Mouse (Mus musculus) MEL (cell line): ENCODE measurements around the gene Zbtb46.

Source experiments
- CHD2 ChIP-seq: IDR thresholded peaks from 2 replicates; pipeline ENCODE4 v1.6.1; 2011; ENCODE audit warnings: low read length, improper control_type of control experiment
- CTCF ChIP-seq, 3 experiments: IDR thresholded peaks in 2 of 3; conservative IDR thresholded peaks in 1 of 3; 2 replicates each; pipeline ENCODE4 v1.5.1; 2011 to 2012; ENCODE audit warnings: low read length in 3 of 3, low read depth in 2 of 3, mild to moderate bottlenecking in 2 of 3, improper control_type of control experiment in 1 of 3, inconsistent platforms in 1 of 3, mixed read lengths in 1 of 3, moderate library complexity in 1 of 3; ENCODE audit not compliant: control insufficient read depth in 1 of 3, insufficient read depth in 1 of 3, poor library complexity in 1 of 3, severe bottlenecking in 1 of 3
- ELF1 ChIP-seq: IDR thresholded peaks from 2 replicates; pipeline ENCODE4 v1.6.1; 2014; ENCODE audit warnings: low read depth, mild to moderate bottlenecking, inconsistent platforms, low read length, improper control_type of control experiment, moderate library complexity
- EP300 ChIP-seq, 2 experiments: IDR thresholded peaks; 2 replicates each; pipeline ENCODE4 v1.6.1; 2011; ENCODE audit warnings: improper control_type of control experiment in 2 of 2, low read length in 2 of 2, low read depth in 1 of 2, mild to moderate bottlenecking in 1 of 2
- ETS1 ChIP-seq: IDR thresholded peaks from 2 replicates; pipeline ENCODE4 v1.6.1; 2012; ENCODE audit warnings: low read depth, mild to moderate bottlenecking, inconsistent platforms, low read length, improper control_type of control experiment, moderate library complexity
- MAZ ChIP-seq: IDR thresholded peaks from 2 replicates; pipeline ENCODE4 v1.6.1; 2012; ENCODE audit warnings: low read depth, mild to moderate bottlenecking, inconsistent platforms, low read length, improper control_type of control experiment
- MEF2A ChIP-seq: IDR thresholded peaks from 2 replicates; pipeline ENCODE4 v1.6.1; 2014; ENCODE audit warnings: low read depth, mild to moderate bottlenecking, inconsistent platforms, low read length, improper control_type of control experiment; ENCODE audit not compliant: poor library complexity, insufficient replicate concordance, severe bottlenecking; ENCODE audit errors: extremely low read depth
- MYC ChIP-seq: IDR thresholded peaks from 2 replicates; pipeline ENCODE4 v1.6.1; 2011; ENCODE audit warnings: low read depth, mild to moderate bottlenecking, low read length, improper control_type of control experiment, moderate library complexity
- NELFE ChIP-seq: IDR thresholded peaks from 2 replicates; pipeline ENCODE4 v1.6.1; 2011; ENCODE audit warnings: low read depth, low read length, improper control_type of control experiment
- NRF1 ChIP-seq: IDR thresholded peaks from 2 replicates; pipeline ENCODE4 v1.6.1; 2014; ENCODE audit warnings: low read depth, mild to moderate bottlenecking, inconsistent platforms, low read length, improper control_type of control experiment, moderate library complexity; ENCODE audit not compliant: poor library complexity, insufficient read depth, severe bottlenecking
- POLR2A ChIP-seq, 2 experiments: IDR thresholded peaks; 2 replicates each; pipeline ENCODE4 v1.6.1; 2011 to 2012; ENCODE audit warnings: low read length in 2 of 2, mild to moderate bottlenecking in 2 of 2, control low read depth in 1 of 2, improper control_type of control experiment in 1 of 2, low read depth in 1 of 2, moderate library complexity in 1 of 2; ENCODE audit not compliant: control insufficient read depth in 1 of 2, insufficient read depth in 1 of 2, poor library complexity in 1 of 2
- SMC3 ChIP-seq: IDR thresholded peaks from 2 replicates; pipeline ENCODE4 v1.6.1; 2011; ENCODE audit warnings: low read depth, low read length, improper control_type of control experiment
- UBTF ChIP-seq: IDR thresholded peaks from 2 replicates; pipeline ENCODE4 v1.6.1; 2012; ENCODE audit warnings: low read depth, mild to moderate bottlenecking, inconsistent platforms, low read length, improper control_type of control experiment, moderate library complexity, borderline replicate concordance; ENCODE audit not compliant: insufficient read depth

GRCm38 (mm10) chr2:181364487-181364859, 94.8 kb downstream of the Zbtb46 start:
- TF ChIP-seq MAZ (no peak), ELF1 (no peak), MYC (no peak; the same call in 1 of the 2 replicates), CTCF (IDR thresholded peaks at IDR 0.05 in 2 of 3, conservative IDR thresholded peaks at IDR 0.05 in 1 of 3; ENCODE audit: control insufficient read depth in 1 of 3, insufficient read depth in 1 of 3, low read depth in 2 of 3, low read length in 3 of 3, poor library complexity in 1 of 3, severe bottlenecking in 1 of 3) (no peak), UBTF (no peak), EP300 (IDR thresholded peaks at IDR 0.05; ENCODE audit: low read depth in 1 of 2, low read length in 2 of 2) (no peak), ETS1 (no peak), POLR2A (IDR thresholded peaks at IDR 0.05; ENCODE audit: control insufficient read depth in 1 of 2, insufficient read depth in 1 of 2, low read depth in 1 of 2, low read length in 2 of 2, poor library complexity in 1 of 2) (no peak), SMC3 (no peak), CHD2 (no peak), NRF1 (no peak), NELFE (no peak), MEF2A (no peak)
